Mouse (Mus musculus): ENCODE results near the gene Fcrl5. TPM values are rescaled to one million over a fixed set of nuclear protein-coding genes. Genes with fewer than 3 reads are reported as not detected.

The Fcrl5 gene
- not detected in 2 replicates for polyA plus RNA-seq (2014; fragmentation: Nextera tagmentation; extraction: Ambion mirVana)

- Histone ChIP-seq H3K9me3 (ENCODE audit: control insufficient read depth, low read length) (no peaks in the 10 kb centered on the region), H3K4me3 (ENCODE audit: low read length) (no peak within 1 kb of the TSS), H3K4me1 (ENCODE audit: control insufficient read depth, insufficient read depth, low read length) (no peaks in the 10 kb centered on the region), H3K27me3 (ENCODE audit: control insufficient read depth, insufficient read depth, low read length) (no peaks in the 10 kb centered on the region), H3K36me3 (ENCODE audit: control insufficient read depth, insufficient read depth, low read length) (no peaks in the 10 kb centered on the region), H3K27ac (ENCODE audit: low read depth, low read length) (no peak within 1 kb of the TSS), H3K4me2 (replicated peaks; ENCODE audit: low read depth, low read length) (no peak within 1 kb of the TSS), H3K9ac (ENCODE audit: low read depth, low read length) (no peak within 1 kb of the TSS)
- 86% methylated on average over 5 of the region's 5 CpGs for WGBS
- no peak for ATAC-seq (ENCODE audit: low FRiP score, low TSS enrichment)
These were observed at the start of gene Fcrl5 for GRCm38 (mm10) chr3:87435479-87435878. Gene Fcrl5, plus strand, starts transcription at chr3:87435773.

GRCm38 (mm10) chr3:87390935-87391334 lies 44.6 kb upstream of the Fcrl5 start:
- H3K4me1 ChIP-seq (ENCODE audit: control insufficient read depth, insufficient read depth, low read length) = no peaks in the 10 kb centered on the region
- H3K9me3 ChIP-seq (ENCODE audit: control insufficient read depth, low read length) = no peaks in the 10 kb centered on the region
- H3K4me2 ChIP-seq (replicated peaks; ENCODE audit: low read depth, low read length) = no peak overlapping the region
- H3K36me3 ChIP-seq (ENCODE audit: control insufficient read depth, insufficient read depth, low read length) = no peaks in the 10 kb centered on the region
- H3K4me3 ChIP-seq (ENCODE audit: low read length) = no peak overlapping the region
- no peak for ATAC-seq (ENCODE audit: low FRiP score, low TSS enrichment)
- WGBS = 93% methylated on average over 1 of the region's 1 CpGs
- no peak overlapping the region for H3K27ac ChIP-seq (ENCODE audit: low read depth, low read length)
- H3K27me3 ChIP-seq (ENCODE audit: control insufficient read depth, insufficient read depth, low read length) = no peaks in the 10 kb centered on the region
- no peak overlapping the region for H3K9ac ChIP-seq (ENCODE audit: low read depth, low read length)

- Histone ChIP-seq H3K4me2 (replicated peaks; ENCODE audit: low read depth, low read length) (no peak overlapping the region), H3K27ac (ENCODE audit: low read depth, low read length) (no peak overlapping the region), H3K36me3 (ENCODE audit: control insufficient read depth, insufficient read depth, low read length) (no peaks in the 10 kb centered on the region), H3K4me3 (ENCODE audit: low read length) (no peak overlapping the region), H3K27me3 (ENCODE audit: control insufficient read depth, insufficient read depth, low read length) (no peaks in the 10 kb centered on the region), H3K4me1 (ENCODE audit: control insufficient read depth, insufficient read depth, low read length) (no peaks in the 10 kb centered on the region), H3K9me3 (ENCODE audit: control insufficient read depth, low read length) (no peaks in the 10 kb centered on the region), H3K9ac (ENCODE audit: low read depth, low read length) (no peak overlapping the region)
- ATAC-seq (ENCODE audit: low FRiP score, low TSS enrichment) = no peak
- WGBS = 67% methylated on average over 4 of the region's 4 CpGs
These were observed 36.8 kb upstream of the Fcrl5 start for GRCm38 (mm10) chr3:87398809-87399208.

- H3K36me3 ChIP-seq (ENCODE audit: control insufficient read depth, insufficient read depth, low read length) = no peaks in the 10 kb centered on the region
- no peak overlapping the region for H3K4me3 ChIP-seq (ENCODE audit: low read length)
- no peak overlapping the region for H3K27ac ChIP-seq (ENCODE audit: low read depth, low read length)
- H3K4me1 ChIP-seq (ENCODE audit: control insufficient read depth, insufficient read depth, low read length) = no peaks in the 10 kb centered on the region
- no peaks in the 10 kb centered on the region for H3K9me3 ChIP-seq (ENCODE audit: control insufficient read depth, low read length)
- H3K4me2 ChIP-seq (replicated peaks; ENCODE audit: low read depth, low read length) = no peak overlapping the region
- H3K27me3 ChIP-seq (ENCODE audit: control insufficient read depth, insufficient read depth, low read length) = no peaks in the 10 kb centered on the region
- no peak for ATAC-seq (ENCODE audit: low FRiP score, low TSS enrichment)
- 84% methylated on average over 4 of the region's 4 CpGs for WGBS
- H3K9ac ChIP-seq (ENCODE audit: low read depth, low read length) = no peak overlapping the region
These were observed 35.7 kb upstream of the Fcrl5 start for GRCm38 (mm10) chr3:87399906-87400305.

- no peak for ATAC-seq (ENCODE audit: low FRiP score, low TSS enrichment)
- Histone ChIP-seq H3K27me3 (ENCODE audit: control insufficient read depth, insufficient read depth, low read length) (no peaks in the 10 kb centered on the region), H3K9ac (ENCODE audit: low read depth, low read length) (no peak overlapping the region), H3K4me3 (ENCODE audit: low read length) (no peak overlapping the region), H3K36me3 (ENCODE audit: control insufficient read depth, insufficient read depth, low read length) (no peaks in the 10 kb centered on the region), H3K4me1 (ENCODE audit: control insufficient read depth, insufficient read depth, low read length) (no peaks in the 10 kb centered on the region), H3K4me2 (replicated peaks; ENCODE audit: low read depth, low read length) (no peak overlapping the region), H3K9me3 (ENCODE audit: control insufficient read depth, low read length) (no peaks in the 10 kb centered on the region), H3K27ac (ENCODE audit: low read depth, low read length) (no peak overlapping the region)
- 56% methylated on average over 5 of the region's 5 CpGs for WGBS
These were observed 34.3 kb upstream of the Fcrl5 start for GRCm38 (mm10) chr3:87401321-87401720.

GRCm38 (mm10) chr3:87408171-87408570 lies 27.4 kb upstream of the Fcrl5 start:
- ATAC-seq (ENCODE audit: low FRiP score, low TSS enrichment) = no peak
- Histone ChIP-seq H3K9ac (ENCODE audit: low read depth, low read length) (no peak overlapping the region), H3K36me3 (ENCODE audit: control insufficient read depth, insufficient read depth, low read length) (no peaks in the 10 kb centered on the region), H3K4me3 (ENCODE audit: low read length) (no peak overlapping the region), H3K9me3 (ENCODE audit: control insufficient read depth, low read length) (no peaks in the 10 kb centered on the region), H3K27me3 (ENCODE audit: control insufficient read depth, insufficient read depth, low read length) (no peaks in the 10 kb centered on the region), H3K27ac (ENCODE audit: low read depth, low read length) (no peak overlapping the region), H3K4me2 (replicated peaks; ENCODE audit: low read depth, low read length) (no peak overlapping the region), H3K4me1 (ENCODE audit: control insufficient read depth, insufficient read depth, low read length) (no peaks in the 10 kb centered on the region)
- WGBS = 28% methylated on average over 4 of the region's 4 CpGs

- no peak overlapping the region for H3K4me2 ChIP-seq (replicated peaks; ENCODE audit: low read depth, low read length)
- no peaks in the 10 kb centered on the region for H3K9me3 ChIP-seq (ENCODE audit: control insufficient read depth, low read length)
- no peak overlapping the region for H3K4me3 ChIP-seq (ENCODE audit: low read length)
- no peaks in the 10 kb centered on the region for H3K27me3 ChIP-seq (ENCODE audit: control insufficient read depth, insufficient read depth, low read length)
- H3K4me1 ChIP-seq (ENCODE audit: control insufficient read depth, insufficient read depth, low read length) = no peaks in the 10 kb centered on the region
- 86% methylated on average over 4 of the region's 4 CpGs for WGBS
- H3K36me3 ChIP-seq (ENCODE audit: control insufficient read depth, insufficient read depth, low read length) = no peaks in the 10 kb centered on the region
- no peak overlapping the region for H3K9ac ChIP-seq (ENCODE audit: low read depth, low read length)
- no peak for ATAC-seq (ENCODE audit: low FRiP score, low TSS enrichment)
- no peak overlapping the region for H3K27ac ChIP-seq (ENCODE audit: low read depth, low read length)
These were observed 26.2 kb upstream of the Fcrl5 start for GRCm38 (mm10) chr3:87409196-87409935.

GRCm38 (mm10) chr3:87410605-87411004 lies 25.0 kb upstream of the Fcrl5 start:
- no peak for ATAC-seq (ENCODE audit: low FRiP score, low TSS enrichment)
- Histone ChIP-seq H3K27ac (ENCODE audit: low read depth, low read length) (no peak overlapping the region), H3K27me3 (ENCODE audit: control insufficient read depth, insufficient read depth, low read length) (no peaks in the 10 kb centered on the region), H3K4me2 (replicated peaks; ENCODE audit: low read depth, low read length) (no peak overlapping the region), H3K9ac (ENCODE audit: low read depth, low read length) (no peak overlapping the region), H3K4me1 (ENCODE audit: control insufficient read depth, insufficient read depth, low read length) (no peaks in the 10 kb centered on the region), H3K36me3 (ENCODE audit: control insufficient read depth, insufficient read depth, low read length) (no peaks in the 10 kb centered on the region), H3K9me3 (ENCODE audit: control insufficient read depth, low read length) (no peaks in the 10 kb centered on the region), H3K4me3 (ENCODE audit: low read length) (no peak overlapping the region)
- 72% methylated on average over 6 of the region's 6 CpGs for WGBS

- WGBS = 14% methylated on average over 12 of the region's 12 CpGs
- H3K27me3 ChIP-seq (ENCODE audit: control insufficient read depth, insufficient read depth, low read length) = no peaks in the 10 kb centered on the region
- H3K4me3 ChIP-seq (ENCODE audit: low read length) = no peak overlapping the region
- no peak overlapping the region for H3K4me2 ChIP-seq (replicated peaks; ENCODE audit: low read depth, low read length)
- ATAC-seq (ENCODE audit: low FRiP score, low TSS enrichment) = peak; percentile 81
- H3K9ac ChIP-seq (ENCODE audit: low read depth, low read length) = no peak overlapping the region
- no peaks in the 10 kb centered on the region for H3K9me3 ChIP-seq (ENCODE audit: control insufficient read depth, low read length)
- H3K4me1 ChIP-seq (ENCODE audit: control insufficient read depth, insufficient read depth, low read length) = no peaks in the 10 kb centered on the region
- no peaks in the 10 kb centered on the region for H3K36me3 ChIP-seq (ENCODE audit: control insufficient read depth, insufficient read depth, low read length)
- no peak overlapping the region for H3K27ac ChIP-seq (ENCODE audit: low read depth, low read length)
These were observed 24.4 kb upstream of the Fcrl5 start for GRCm38 (mm10) chr3:87411150-87411549.
